Mouse (Mus musculus) heart, embryonic 12.5 days (tissue): ENCODE results near the gene Borcs5. TPM values are rescaled to one million over a fixed set of nuclear protein-coding genes. Genes with fewer than 3 reads are reported as not detected.

ENCODE experiments used
- ATAC-seq: fragments of 200-750 bp; cut with Nextera tagmentation; 2 replicates; pipeline ENCODE4 v1.8.0; 2017; ENCODE audit warnings: moderate TSS enrichment, moderate library complexity; ENCODE audit not compliant: insufficient number of reproducible peaks, low FRiP score
- H3K27ac ChIP-seq: fragments of 300-500 bp; sonication (generic); 2 replicates; pipeline ENCODE4 v1.5.1; 2016; ENCODE audit warnings: mild to moderate bottlenecking, moderate library complexity; ENCODE audit not compliant: poor library complexity, severe bottlenecking
- H3K27me3 ChIP-seq: fragments of 300-500 bp; sonication (generic); replicated peaks from 2 replicates; pipeline ENCODE4 v1.6.1; 2016; ENCODE audit warnings: mild to moderate bottlenecking, moderate library complexity
- H3K36me3 ChIP-seq: fragments of 300-500 bp; sonication (generic); 2 replicates; pipeline ENCODE4 v1.6.1; 2016; ENCODE audit warnings: mild to moderate bottlenecking, moderate library complexity
- H3K4me1 ChIP-seq: fragments of 300-500 bp; sonication (generic); replicated peaks from 2 replicates; pipeline ENCODE4 v1.6.1; 2016; ENCODE audit warnings: mild to moderate bottlenecking
- H3K4me2 ChIP-seq: fragments of 300-500 bp; sonication (generic); 2 replicates; pipeline ENCODE4 v1.6.1; 2016; ENCODE audit warnings: mild to moderate bottlenecking, moderate library complexity
- H3K4me3 ChIP-seq: fragments of 300-500 bp; sonication (generic); 2 replicates; pipeline ENCODE4 v1.5.1; 2016; ENCODE audit warnings: mild to moderate bottlenecking
- H3K9ac ChIP-seq: fragments of 300-500 bp; sonication (generic); 2 replicates; pipeline ENCODE4 v1.6.1; 2016; ENCODE audit warnings: mild to moderate bottlenecking, moderate library complexity
- H3K9me3 ChIP-seq: fragments of 300-500 bp; sonication (generic); replicated peaks from 2 replicates; pipeline ENCODE4 v1.6.1; 2016; ENCODE audit warnings: mild to moderate bottlenecking, moderate library complexity
- WGBS: fragments of 180-500 bp; shearing (Covaris S2); methylation state at CpG from one replicate; pipeline ENCODE4 v1.1.7; 2016; 5-methylcytosine and 5-hydroxymethylcytosine counted together
- polyA plus RNA-seq: library from polyadenylated mRNA; unstranded; fragments of >200 nt; fragmentation: Nextera tagmentation; extraction: Ambion mirVana; gene quantifications from 2 replicates; pipeline ENCODE4 v1.2.1, GENCODE M21; 2016

Borcs5 gene
- polyA plus RNA-seq, 1 experiment from 2014 or later: 14.8 TPM

DNA sequence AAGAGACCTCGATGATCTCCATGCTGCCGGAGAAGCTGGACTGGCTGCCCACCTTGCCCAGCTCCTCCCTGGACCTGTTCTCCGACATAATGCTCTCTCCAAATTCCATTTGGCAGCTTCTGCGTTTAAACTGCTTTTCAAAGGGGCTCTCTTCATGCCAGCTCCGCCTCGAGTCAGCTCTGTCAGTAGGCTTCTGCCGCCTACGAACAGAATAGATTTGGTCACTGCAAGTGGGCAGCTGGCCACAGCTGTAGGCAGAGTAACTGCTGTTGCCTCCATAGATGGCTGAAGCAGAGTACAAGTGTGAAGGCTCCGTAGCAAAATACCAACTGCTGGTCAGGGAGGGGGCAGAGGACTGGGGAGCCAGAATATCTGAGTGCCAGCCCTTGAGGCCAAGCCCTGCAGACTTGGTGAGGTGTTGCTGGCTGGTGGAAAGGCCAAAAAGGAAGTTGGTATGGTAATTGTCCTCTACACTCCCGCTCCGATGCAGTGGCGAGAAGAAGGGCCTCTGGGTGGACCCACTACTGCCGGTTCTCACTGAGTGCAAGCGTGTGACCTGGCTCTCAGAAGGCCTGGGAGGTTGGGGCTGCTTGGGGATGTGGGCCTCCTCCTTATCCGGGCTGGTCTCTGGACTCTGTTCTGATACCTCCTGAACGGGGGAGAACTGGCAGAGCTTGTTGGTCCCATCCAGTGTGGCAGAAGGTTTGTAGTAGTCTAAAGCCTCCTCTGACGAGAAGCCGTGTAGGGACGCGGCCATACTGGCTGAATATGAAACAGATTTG lies 78.8 kb downstream of the Borcs5 start:
- H3K9me3 ChIP-seq: no peaks in the 10 kb centered on the region
- 87% methylated on average over 20 of the region's 20 CpGs for WGBS
- no peaks in the 10 kb centered on the region for H3K27me3 ChIP-seq
- peaks cover 63% of the 10 kb centered on the region for H3K36me3 ChIP-seq
- ATAC-seq: no peak
- peaks cover 34% of the 10 kb centered on the region for H3K4me1 ChIP-seq
- H3K4me3 ChIP-seq: no peak overlapping the region
- no peak overlapping the region for H3K27ac ChIP-seq
- H3K4me2 ChIP-seq: no peak overlapping the region
- H3K9ac ChIP-seq: no peak overlapping the region

DNA sequence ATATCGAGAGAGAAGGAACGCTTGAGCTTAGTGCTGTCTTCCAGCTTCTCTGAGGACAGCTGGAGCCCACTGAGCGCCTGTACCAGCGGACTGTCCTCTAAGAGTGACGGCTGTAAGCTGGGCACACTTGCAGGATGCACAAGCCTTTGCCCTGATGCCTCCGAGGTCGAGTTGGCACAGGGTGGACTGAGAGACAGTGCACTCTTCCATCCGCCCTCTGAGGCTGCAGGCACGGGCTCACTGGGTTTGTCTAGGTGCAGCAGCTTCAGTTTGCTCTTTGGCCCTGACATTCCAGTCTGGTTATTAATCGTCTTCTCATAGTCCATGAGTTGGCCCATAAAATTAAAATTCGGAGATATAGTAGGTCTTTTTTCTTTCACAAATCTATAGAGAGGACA lies 79.4 kb downstream of the Borcs5 start:
- H3K27ac ChIP-seq: no peak overlapping the region
- H3K9me3 ChIP-seq: no peaks in the 10 kb centered on the region
- H3K4me2 ChIP-seq: no peak overlapping the region
- H3K4me3 ChIP-seq: no peak overlapping the region
- ATAC-seq: no peak
- H3K36me3 ChIP-seq: peaks cover 68% of the 10 kb centered on the region
- WGBS: 87% methylated on average over 11 of the region's 11 CpGs
- no peaks in the 10 kb centered on the region for H3K27me3 ChIP-seq
- H3K4me1 ChIP-seq: peaks cover 30% of the 10 kb centered on the region
- no peak overlapping the region for H3K9ac ChIP-seq

DNA sequence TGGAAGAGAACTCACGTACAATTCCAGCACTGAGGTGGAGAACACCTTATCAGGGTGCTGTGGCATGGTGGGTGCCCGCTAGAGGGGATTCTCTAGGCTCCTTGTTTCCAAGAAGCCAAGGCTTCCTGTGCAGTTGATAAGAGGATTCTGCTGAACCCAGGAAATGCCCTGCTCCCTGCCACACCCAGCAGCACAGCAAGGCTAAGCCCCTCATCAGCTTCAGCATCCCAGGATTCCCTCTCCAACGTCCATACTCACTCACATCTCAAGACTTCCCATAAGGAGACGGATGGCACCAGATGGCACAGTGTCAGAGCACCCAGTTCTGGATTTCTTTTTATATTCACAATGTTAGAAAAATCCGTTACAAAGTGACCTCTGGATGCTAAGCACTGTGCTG lies 79.8 kb downstream of the Borcs5 start:
- Histone ChIP-seq H3K9me3 (no peaks in the 10 kb centered on the region), H3K9ac (no peak overlapping the region), H3K4me1 (peaks cover 30% of the 10 kb centered on the region), H3K4me2 (no peak overlapping the region), H3K27me3 (no peaks in the 10 kb centered on the region), H3K27ac (no peak overlapping the region), H3K36me3 (peaks cover 73% of the 10 kb centered on the region), H3K4me3 (no peak overlapping the region)
- ATAC-seq: no peak
- 78% methylated on average over 5 of the region's 5 CpGs for WGBS

DNA sequence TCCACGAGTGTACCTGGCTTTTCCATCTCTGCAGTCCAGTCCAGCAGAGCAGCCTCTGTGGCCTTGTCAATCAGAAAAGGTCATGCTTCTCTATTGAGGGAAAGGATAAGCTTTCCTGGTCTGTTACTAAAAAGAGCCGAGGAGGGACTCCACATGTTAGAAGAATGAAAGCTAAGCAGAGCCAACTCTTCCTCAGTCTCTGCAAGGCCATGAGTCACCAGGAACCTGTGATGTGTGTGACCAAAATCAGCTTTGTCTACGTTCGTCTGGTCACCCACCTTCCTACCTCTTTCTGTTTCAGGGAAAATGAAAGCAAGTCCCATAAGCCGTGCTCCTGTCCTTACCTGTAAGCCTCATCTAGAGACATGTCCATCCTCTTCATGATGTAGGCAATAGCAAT lies 80.8 kb downstream of the Borcs5 start:
- H3K4me3 ChIP-seq: no peak overlapping the region
- H3K27me3 ChIP-seq: no peaks in the 10 kb centered on the region
- WGBS: 71% methylated on average over 5 of the region's 5 CpGs
- ATAC-seq: no peak
- peaks cover 77% of the 10 kb centered on the region for H3K36me3 ChIP-seq
- H3K27ac ChIP-seq: no peak overlapping the region; the same call in 1 of the 2 replicates
- H3K4me2 ChIP-seq: no peak overlapping the region
- H3K9ac ChIP-seq: no peak overlapping the region
- no peaks in the 10 kb centered on the region for H3K9me3 ChIP-seq
- H3K4me1 ChIP-seq: peaks cover 30% of the 10 kb centered on the region

DNA sequence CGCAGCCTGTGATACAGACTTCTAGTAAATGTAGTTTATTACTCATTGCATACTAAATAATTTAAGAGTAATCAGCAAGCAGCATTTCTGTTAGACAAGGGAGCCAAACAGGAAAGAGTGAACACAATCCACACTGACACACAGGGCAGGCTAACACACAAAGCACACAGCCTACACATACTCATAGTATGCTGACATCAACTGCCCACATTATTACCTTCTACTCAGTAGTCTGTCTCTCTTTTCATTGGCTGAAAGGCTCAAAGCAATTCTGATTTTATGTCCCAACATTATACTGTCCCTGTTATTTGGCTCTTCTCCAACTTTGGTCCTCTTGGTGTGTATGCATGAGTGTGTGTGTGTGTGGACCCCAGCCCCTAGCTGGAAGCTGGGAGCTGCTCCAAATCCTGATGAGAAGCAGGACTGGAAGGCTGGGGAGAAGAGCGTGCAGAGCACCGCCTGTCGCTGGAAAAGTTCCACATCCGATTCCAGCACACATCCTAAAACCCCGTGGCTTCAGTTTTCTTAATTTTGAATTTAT lies 82.5 kb downstream of the Borcs5 start:
- no peak for ATAC-seq
- H3K9ac ChIP-seq: no peak overlapping the region
- no peak overlapping the region for H3K27ac ChIP-seq
- H3K4me2 ChIP-seq: no peak overlapping the region
- H3K36me3 ChIP-seq: peaks cover 81% of the 10 kb centered on the region
- no peaks in the 10 kb centered on the region for H3K27me3 ChIP-seq
- peaks cover 18% of the 10 kb centered on the region for H3K4me1 ChIP-seq
- no peak overlapping the region for H3K4me3 ChIP-seq
- no peaks in the 10 kb centered on the region for H3K9me3 ChIP-seq
- 88% methylated on average over 6 of the region's 6 CpGs for WGBS

DNA sequence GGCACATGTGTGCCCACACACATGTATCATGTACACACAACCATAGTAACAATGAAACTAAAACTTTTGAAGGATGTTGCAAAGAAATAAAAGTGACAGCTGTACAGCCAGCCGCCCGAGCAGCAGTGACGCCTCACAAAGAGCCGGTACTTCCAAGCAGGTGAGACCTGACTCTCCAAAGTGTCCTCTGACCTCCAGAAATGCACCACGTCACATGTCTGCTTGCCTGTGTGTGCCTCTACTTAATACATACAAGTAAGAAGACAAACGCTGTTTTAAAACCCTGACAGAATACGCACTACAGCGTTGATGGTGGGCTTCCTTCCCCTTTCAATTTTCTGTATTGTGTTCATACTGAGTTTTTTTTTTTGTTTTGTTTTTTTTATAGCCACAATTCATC lies 83.6 kb downstream of the Borcs5 start:
- Histone ChIP-seq H3K27me3 (no peaks in the 10 kb centered on the region), H3K9me3 (no peaks in the 10 kb centered on the region), H3K4me2 (no peak overlapping the region), H3K36me3 (peaks cover 78% of the 10 kb centered on the region), H3K27ac (no peak overlapping the region), H3K9ac (no peak overlapping the region), H3K4me3 (no peak overlapping the region), H3K4me1 (peaks cover 16% of the 10 kb centered on the region)
- ATAC-seq: no peak
- 93% methylated on average over 8 of the region's 8 CpGs for WGBS

DNA sequence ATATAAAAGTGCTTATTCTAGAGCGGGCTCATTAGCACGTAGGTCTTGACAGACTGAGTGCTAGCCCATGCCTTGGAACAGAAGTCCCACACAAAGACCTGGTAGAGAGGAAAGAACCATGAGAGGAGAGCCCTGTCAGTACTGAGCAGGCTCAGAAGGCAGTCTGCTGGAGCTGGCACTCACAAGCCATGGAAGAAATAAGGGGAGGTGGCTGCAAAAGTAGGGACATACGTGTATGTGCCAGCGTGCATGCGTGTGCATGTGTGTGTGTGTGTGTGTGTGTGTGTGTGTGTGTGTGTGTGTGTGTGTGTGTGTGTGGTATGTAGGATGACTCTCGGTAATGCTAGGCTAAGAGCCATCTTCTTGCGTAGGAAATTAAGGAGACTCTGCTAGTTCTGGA lies 84.0 kb downstream of the Borcs5 start:
- Histone ChIP-seq H3K36me3 (peaks cover 78% of the 10 kb centered on the region), H3K27ac (no peak overlapping the region), H3K9ac (no peak overlapping the region), H3K4me1 (peaks cover 16% of the 10 kb centered on the region), H3K27me3 (no peaks in the 10 kb centered on the region), H3K4me2 (no peak overlapping the region), H3K4me3 (no peak overlapping the region), H3K9me3 (no peaks in the 10 kb centered on the region)
- ATAC-seq: no peak
- 95% methylated on average over 7 of the region's 7 CpGs for WGBS

DNA sequence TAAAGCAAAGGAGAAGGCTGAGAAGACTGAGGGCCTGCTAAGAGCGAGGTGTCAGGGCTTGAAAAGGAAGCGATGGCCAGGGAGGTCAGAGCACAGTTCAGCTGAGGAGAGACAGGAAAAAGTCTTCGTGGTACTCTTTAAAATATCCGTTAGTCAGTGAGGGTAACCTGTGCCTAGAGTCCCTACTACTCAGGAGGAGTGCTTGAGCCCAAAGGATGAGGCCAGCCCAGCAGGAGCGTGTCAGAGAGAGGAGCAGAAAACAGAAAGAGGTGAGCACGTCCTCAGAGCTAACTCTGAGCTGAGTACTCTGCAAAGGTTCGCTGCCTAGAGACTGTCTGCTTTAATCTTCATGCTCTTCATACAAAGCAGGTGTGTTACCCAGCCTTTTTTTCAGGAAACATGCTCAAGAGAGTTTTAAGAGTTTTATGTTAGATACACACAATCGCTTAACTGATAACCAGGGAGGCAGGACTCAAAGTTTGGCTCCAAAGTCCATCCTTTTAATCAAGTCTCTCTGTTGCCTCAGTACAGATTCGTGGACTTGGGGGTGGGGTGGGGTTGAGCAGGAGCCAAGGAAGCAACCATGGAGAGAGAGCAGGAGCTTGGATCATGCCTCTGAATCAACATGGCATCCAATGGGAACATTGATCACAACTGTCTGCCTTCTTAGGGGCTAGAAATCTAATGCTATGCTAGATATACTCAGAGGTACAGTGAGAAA lies 84.7 kb downstream of the Borcs5 start:
- no peak for ATAC-seq
- WGBS: 84% methylated on average over 9 of the region's 9 CpGs
- H3K9me3 ChIP-seq: no peaks in the 10 kb centered on the region

DNA sequence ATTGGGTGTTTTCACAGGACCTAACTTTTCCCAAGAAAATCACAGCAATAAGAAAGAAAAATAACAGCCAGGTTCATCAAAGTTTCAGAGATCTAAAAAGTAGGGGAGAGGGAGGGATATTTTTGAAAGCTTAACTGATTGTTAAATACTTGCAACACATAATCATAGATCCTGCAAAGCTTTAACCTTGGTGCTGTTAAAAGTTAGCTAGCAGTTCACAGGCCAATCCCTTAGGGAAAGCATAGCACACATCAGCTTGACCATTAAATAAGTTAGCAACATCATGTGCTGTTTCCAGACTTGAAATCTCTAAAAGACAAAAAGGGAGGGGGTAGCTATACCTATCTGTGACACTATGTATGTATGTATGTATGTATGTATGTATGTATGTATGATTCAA lies 86.1 kb downstream of the Borcs5 start:
- no peak overlapping the region for H3K9ac ChIP-seq
- no peaks in the 10 kb centered on the region for H3K9me3 ChIP-seq
- no peak overlapping the region for H3K4me3 ChIP-seq
- H3K27me3 ChIP-seq: no peaks in the 10 kb centered on the region
- peaks cover 17% of the 10 kb centered on the region for H3K4me1 ChIP-seq
- no peak overlapping the region for H3K27ac ChIP-seq
- no peak for ATAC-seq
- H3K4me2 ChIP-seq: no peak overlapping the region
- peaks cover 62% of the 10 kb centered on the region for H3K36me3 ChIP-seq

More for the DNA sequence above, 84.7 kb downstream of the Borcs5 start:
- H3K36me3 ChIP-seq: peaks cover 76% of the 10 kb centered on the region
- peaks cover 15% of the 10 kb centered on the region for H3K4me1 ChIP-seq
- no peak overlapping the region for H3K27ac ChIP-seq
- no peak overlapping the region for H3K9ac ChIP-seq
- H3K27me3 ChIP-seq: no peaks in the 10 kb centered on the region
- H3K4me3 ChIP-seq: no peak overlapping the region
- H3K4me2 ChIP-seq: no peak overlapping the region

DNA sequence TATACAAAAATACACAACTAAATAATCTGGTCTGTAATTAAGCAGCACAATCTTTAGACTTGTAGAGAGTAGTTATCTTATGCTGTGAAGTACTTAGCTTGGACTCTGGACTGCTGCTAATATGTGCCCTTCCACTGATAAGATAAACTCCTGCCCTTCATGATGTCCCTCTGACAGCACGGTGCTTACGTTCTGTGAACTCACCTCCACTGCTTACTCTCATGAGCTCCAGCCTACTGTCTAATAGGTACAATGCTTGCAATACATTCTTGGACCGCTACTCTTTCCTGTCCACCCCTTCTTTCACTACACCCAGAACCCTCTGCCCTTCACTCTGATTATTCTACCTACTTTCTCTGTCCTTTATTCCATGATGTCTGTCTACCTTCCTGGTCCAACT lies 91.7 kb downstream of the Borcs5 start:
- peaks cover 27% of the 10 kb centered on the region for H3K4me1 ChIP-seq
- no peak overlapping the region for H3K9ac ChIP-seq
- H3K27me3 ChIP-seq: no peaks in the 10 kb centered on the region
- no peak for ATAC-seq
- H3K9me3 ChIP-seq: no peaks in the 10 kb centered on the region
- H3K4me2 ChIP-seq: no peak overlapping the region; the same call in 1 of the 2 replicates
- H3K27ac ChIP-seq: no peak overlapping the region
- peaks cover 37% of the 10 kb centered on the region for H3K36me3 ChIP-seq
- WGBS: 33% methylated on average over 3 of the region's 3 CpGs
- H3K4me3 ChIP-seq: no peak overlapping the region

DNA sequence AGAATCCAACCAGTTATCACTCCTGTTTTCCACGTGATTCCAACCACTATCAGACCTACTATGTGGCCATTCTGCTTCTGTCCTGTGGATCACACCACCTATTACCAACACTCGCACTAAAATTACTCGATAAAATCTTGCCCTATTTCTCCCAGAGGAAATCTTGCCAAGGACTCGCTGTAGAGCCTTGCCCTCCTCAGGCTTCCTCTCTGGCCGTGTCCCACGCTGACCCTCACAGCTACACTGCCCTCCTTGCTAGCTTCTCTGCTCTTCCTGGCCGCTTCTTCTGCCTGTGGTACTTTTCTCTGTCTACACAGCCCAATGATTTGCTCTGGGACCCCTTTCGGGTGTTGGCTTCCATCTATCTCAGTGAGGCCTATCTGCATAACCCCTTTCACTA lies 93.5 kb downstream of the Borcs5 start:
- Histone ChIP-seq H3K27ac (no peak overlapping the region), H3K4me2 (no peak overlapping the region), H3K4me1 (peaks cover 20% of the 10 kb centered on the region), H3K9ac (no peak overlapping the region), H3K9me3 (no peaks in the 10 kb centered on the region), H3K36me3 (peaks cover 37% of the 10 kb centered on the region), H3K27me3 (no peaks in the 10 kb centered on the region), H3K4me3 (no peak overlapping the region)
- no peak for ATAC-seq
- WGBS: 88% methylated on average over 8 of the region's 8 CpGs
